Mouse (Mus musculus) ES-E14 (cell line): ENCODE data around the gene Cntn5.

Source experiments
- CHD2 ChIP-seq: IDR thresholded peaks from 2 replicates; pipeline ENCODE4 v1.6.1; 2014; ENCODE audit warnings: mild to moderate bottlenecking, low read depth, low read length, inconsistent platforms
- MAFK ChIP-seq: IDR thresholded peaks from 2 replicates; pipeline ENCODE4 v1.6.1; 2014; ENCODE audit warnings: mild to moderate bottlenecking, low read depth, low read length, inconsistent platforms; ENCODE audit not compliant: insufficient read depth

DNA sequence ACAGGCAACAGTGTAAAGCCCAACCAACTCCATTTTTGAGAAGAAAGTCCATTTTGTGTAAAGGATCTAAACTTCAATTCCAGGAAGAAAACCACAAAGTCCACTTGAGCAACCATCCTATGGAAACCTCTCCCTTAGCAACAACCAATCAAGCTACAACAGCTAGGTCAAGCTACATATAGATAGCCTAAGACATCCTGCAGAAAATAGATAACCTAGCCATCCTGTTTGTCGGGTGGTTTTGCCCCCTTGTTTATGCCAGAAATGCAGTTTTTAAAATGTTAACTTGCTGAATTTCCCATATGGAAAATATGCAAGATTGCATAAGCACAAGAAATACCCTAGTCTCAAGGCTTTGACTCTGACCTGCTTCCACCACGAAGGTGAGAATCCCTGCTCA, 373.5 kb downstream of the Cntn5 start:
- TF ChIP-seq CHD2 (no peak), MAFK (no peak)
